Comparison of ENCODE assay signal across 7 mouse cellular contexts in genomic region chr6:94400471-94401051, GRCm38 (mm10).
A peak's percentile ranks its signal among the peaks of the same experiment; 100 is the strongest.
DNase-seq lines count a peak whose midpoint lies in the region; ATAC-seq and TF ChIP-seq lines count a peak whose summit lies in the region.

No protein-coding gene starts in this region.

- TF ChIP-seq EP300 in ES-Bruce4 (IDR thresholded peaks at IDR 0.05; ENCODE audit: insufficient read depth, low read depth, low read length) = no peak

- peak overlapping the region; percentile 48 for H3K4me2 ChIP-seq in kidney, embryonic 14.5 days (replicated peaks; ENCODE audit: low read depth, low read length)
- H3K4me2 ChIP-seq in lung, embryonic 14.5 days = peak overlapping the region; percentile 5

- H3K4me1 ChIP-seq in ES-Bruce4 (ENCODE audit: control insufficient read depth, insufficient read depth, low read length) = no peaks in the 10 kb centered on the region
- peaks cover 10% of the 10 kb centered on the region for H3K4me1 ChIP-seq in heart, embryonic 10.5 days
- H3K4me1 ChIP-seq in kidney, embryonic 14.5 days (ENCODE audit: control insufficient read depth, insufficient read depth, low read length) = peaks cover 14% of the 10 kb centered on the region
- 0 out of 2 replicates have a peak, but pooled peaks cover 4% of the 10 kb centered on the region for H3K4me1 ChIP-seq in lung, embryonic 14.5 days (ENCODE audit: insufficient read depth)

- TF ChIP-seq CTCF in ES-Bruce4 (IDR thresholded peaks at IDR 0.05; ENCODE audit: low read depth, low read length) = peak; percentile 80
- peak; percentile 85 for TF ChIP-seq CTCF in lung, embryonic 14.5 days (IDR thresholded peaks at IDR 0.05; ENCODE audit: low read depth)

- DNase-seq in ZHBTc4 (ENCODE audit: low read depth, low spot score) = peak; percentile 75
- DNase-seq in cerebellum, postnatal 36 days = peak; percentile 46 to 55
- DNase-seq in heart, embryonic 10.5 days (ENCODE audit: low spot score) = peak; percentile 85
- peak; percentile 68 for DNase-seq in lung, embryonic 14.5 days
- DNase-seq in retina, postnatal 1 day = peak; percentile 77

- H3K9ac ChIP-seq in ES-Bruce4 (ENCODE audit: low read depth, poor library complexity, severe bottlenecking) = no peak overlapping the region
- no peak overlapping the region for H3K9ac ChIP-seq in kidney, embryonic 14.5 days (ENCODE audit: low read depth, low read length)
- no peak overlapping the region for H3K9ac ChIP-seq in lung, embryonic 14.5 days

- no peaks in the 10 kb centered on the region for H3K36me3 ChIP-seq in ES-Bruce4 (ENCODE audit: control insufficient read depth, insufficient read depth, low read length, poor library complexity, severe bottlenecking)
- H3K36me3 ChIP-seq in heart, embryonic 10.5 days = no peaks in the 10 kb centered on the region
- no peaks in the 10 kb centered on the region for H3K36me3 ChIP-seq in kidney, embryonic 14.5 days (ENCODE audit: control insufficient read depth, insufficient read depth, low read length)
- H3K36me3 ChIP-seq in lung, embryonic 14.5 days (ENCODE audit: insufficient read depth) = no peaks in the 10 kb centered on the region

- no peak for TF ChIP-seq POLR2A in ES-Bruce4 (IDR thresholded peaks at IDR 0.05; ENCODE audit: insufficient read depth, low read length)

- peak overlapping the region; percentile 13 for H3K4me3 ChIP-seq in ES-Bruce4 (ENCODE audit: low read depth, low read length)
- H3K4me3 ChIP-seq in heart, embryonic 10.5 days = no peak overlapping the region
- peak overlapping the region; percentile 18; the same call in 1 of the 2 replicates for H3K4me3 ChIP-seq in kidney, embryonic 14.5 days (ENCODE audit: low read length)
- no peak overlapping the region for H3K4me3 ChIP-seq in lung, embryonic 14.5 days (ENCODE audit: low read depth, low read length)

- WGBS in heart, embryonic 10.5 days = 49% methylated on average over 13 of the region's 13 CpGs
- 3% methylated on average over 13 of the region's 13 CpGs for WGBS in kidney, embryonic 14.5 days
- WGBS in lung, embryonic 14.5 days = 25% methylated on average over 13 of the region's 13 CpGs

- no peaks in the 10 kb centered on the region for H3K9me3 ChIP-seq in ES-Bruce4 (replicated peaks; ENCODE audit: control insufficient read depth, insufficient read depth, low read length, poor library complexity, severe bottlenecking)
- H3K9me3 ChIP-seq in heart, embryonic 10.5 days = no peaks in the 10 kb centered on the region
- H3K9me3 ChIP-seq in kidney, embryonic 14.5 days (ENCODE audit: control insufficient read depth, low read length) = no peaks in the 10 kb centered on the region
- no peaks in the 10 kb centered on the region for H3K9me3 ChIP-seq in lung, embryonic 14.5 days (ENCODE audit: low read depth, low read length)

- peak; percentile 85 for ATAC-seq in kidney, embryonic 14.5 days (ENCODE audit: low FRiP score, low TSS enrichment)
- peak; percentile 73 for ATAC-seq in lung, embryonic 14.5 days (ENCODE audit: insufficient read depth)

- H3K27ac ChIP-seq in ES-Bruce4 (ENCODE audit: insufficient read depth, low read length) = no peak overlapping the region
- no peak overlapping the region; the same call in 1 of the 2 replicates for H3K27ac ChIP-seq in heart, embryonic 10.5 days
- no peak overlapping the region for H3K27ac ChIP-seq in kidney, embryonic 14.5 days (ENCODE audit: low read depth, low read length)
- H3K27ac ChIP-seq in lung, embryonic 14.5 days (ENCODE audit: low read depth) = no peak overlapping the region

- H3K27me3 ChIP-seq in ES-Bruce4 (ENCODE audit: control insufficient read depth, insufficient read depth, low read length, poor library complexity, severe bottlenecking) = no peaks in the 10 kb centered on the region
- H3K27me3 ChIP-seq in heart, embryonic 10.5 days (ENCODE audit: insufficient read depth, poor library complexity, severe bottlenecking) = no peaks in the 10 kb centered on the region
- no peaks in the 10 kb centered on the region for H3K27me3 ChIP-seq in kidney, embryonic 14.5 days (ENCODE audit: control insufficient read depth, insufficient read depth, low read length)
- no peaks in the 10 kb centered on the region for H3K27me3 ChIP-seq in lung, embryonic 14.5 days (ENCODE audit: insufficient read depth, low read length)

Comparison
In these comparisons a context has a peak if more than half of its experiments do, and no peak if none do; other contexts are left out.
1. H3K4me3 ChIP-seq: peak in ES-Bruce4 (single experiment) and kidney, embryonic 14.5 days (single experiment); none in heart, embryonic 10.5 days (single experiment) and lung, embryonic 14.5 days (single experiment).
2. Peak in every context shown above with its lines, with median percentiles within 50 percentile points of each other: DNase-seq.